Mouse (Mus musculus) bone marrow macrophage, adult 2 months (primary cell): ENCODE data around the gene Hepacam2. TPM values are rescaled to one million over a fixed set of nuclear protein-coding genes. Genes with fewer than 3 reads are reported as not detected.
A peak's percentile ranks its signal among the peaks of the same experiment; 100 is the strongest.

Source experiments
- H3K27ac ChIP-seq: 2 replicates; pipeline ENCODE4 v1.5.1; 2012; ENCODE audit warnings: low read depth, low read length; ENCODE audit not compliant: insufficient read depth
- H3K4me1 ChIP-seq: 2 replicates; pipeline ENCODE4 v1.6.1; 2012; ENCODE audit warnings: low read length; ENCODE audit not compliant: control insufficient read depth, insufficient read depth
- H3K4me3 ChIP-seq: 2 replicates; pipeline ENCODE4 v1.5.1; 2012; ENCODE audit warnings: mild to moderate bottlenecking, low read length, moderate library complexity; ENCODE audit not compliant: insufficient read depth
- CTCF ChIP-seq: IDR thresholded peaks from 2 replicates; pipeline ENCODE4 v1.5.1; 2012; ENCODE audit warnings: low read depth, mild to moderate bottlenecking, low read length, moderate library complexity
- POLR2A ChIP-seq: IDR thresholded peaks from 2 replicates; pipeline ENCODE4 v1.6.1; 2012; ENCODE audit warnings: mild to moderate bottlenecking, low read depth, low read length, borderline replicate concordance
- polyA plus RNA-seq: library from polyadenylated mRNA; stranded (reverse); fragments of >200 nt; gene quantifications from 2 replicates; pipeline ENCODE4 v1.2.4, GENCODE M21; 2012; ENCODE audit not compliant: missing spikeins, insufficient read depth, insufficient read length

The Hepacam2 gene
- 0.74 and 0.83 TPM in 2 replicates for polyA plus RNA-seq

DNA sequence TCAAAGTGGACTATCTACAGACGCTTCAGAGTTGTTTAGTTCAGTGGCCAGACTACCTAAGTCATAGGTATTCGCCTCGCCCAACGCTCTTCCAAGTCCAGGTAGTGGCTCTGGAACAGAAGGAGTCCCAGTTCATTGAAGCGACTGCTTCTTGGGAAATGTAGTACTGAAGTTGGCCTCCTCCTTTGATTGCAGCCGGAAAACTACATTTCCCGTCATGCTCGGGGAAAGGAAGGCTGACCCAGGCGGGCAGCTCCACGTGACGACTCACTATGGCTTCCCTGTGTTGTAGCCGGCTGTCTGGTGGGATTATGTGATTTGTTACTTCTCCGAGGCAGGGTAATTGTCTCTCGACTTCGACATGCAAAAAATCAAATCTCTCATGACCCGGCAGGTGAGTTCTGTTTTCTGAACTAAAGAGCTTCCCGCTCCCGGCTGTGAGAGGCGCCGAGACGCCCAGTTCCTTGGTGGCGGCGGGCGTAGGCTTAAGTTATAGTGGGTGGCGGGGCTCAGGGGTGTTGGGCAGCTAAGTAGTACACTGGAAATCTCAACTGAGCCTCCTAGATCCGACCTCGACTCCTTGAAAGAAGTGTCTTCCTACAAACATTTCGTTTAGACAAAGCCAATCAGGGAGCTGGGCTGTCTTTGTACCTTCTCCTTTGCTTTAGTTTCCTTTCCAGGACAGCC lies at the start of gene Hepacam2, which contains the start of gene Vps50:
Gene Hepacam2 (minus strand): TSS at position 137 of the 687 bp plus-strand sequence.
Gene Vps50 (plus strand): TSS at position 221 of the 687 bp plus-strand sequence.
- peak within 1 kb of the TSS; percentile 26; the same call in 1 of the 2 replicates for H3K27ac ChIP-seq
- TF ChIP-seq POLR2A: no peak
- no peak for TF ChIP-seq CTCF
- H3K4me3 ChIP-seq: peak within 1 kb of the TSS; percentile 98
- peaks cover 17% of the 10 kb centered on the region for H3K4me1 ChIP-seq

DNA sequence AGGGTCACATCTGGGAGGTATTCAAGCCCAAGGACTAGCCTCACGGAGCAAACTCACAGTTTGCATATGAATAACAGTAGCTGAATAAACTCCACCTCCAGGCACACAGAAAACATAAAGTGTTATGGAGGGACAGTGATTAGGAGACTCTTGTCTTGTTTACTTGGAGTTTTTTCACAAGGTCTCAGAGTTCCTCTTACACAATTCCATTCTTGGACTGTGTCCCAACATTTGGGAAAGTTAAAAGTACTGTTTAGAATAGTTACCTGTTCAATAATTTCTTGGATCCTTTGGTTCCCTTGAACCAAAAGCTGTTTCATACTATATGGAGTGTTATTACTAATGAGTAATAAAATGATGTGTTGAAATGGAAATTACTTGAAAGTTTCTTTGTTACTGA lies 46.9 kb upstream of the Hepacam2 start:
- no peak overlapping the region for H3K27ac ChIP-seq
- TF ChIP-seq CTCF (no peak), POLR2A (no peak)
- H3K4me3 ChIP-seq: no peak overlapping the region
- H3K4me1 ChIP-seq: peaks cover 5% of the 10 kb centered on the region

DNA sequence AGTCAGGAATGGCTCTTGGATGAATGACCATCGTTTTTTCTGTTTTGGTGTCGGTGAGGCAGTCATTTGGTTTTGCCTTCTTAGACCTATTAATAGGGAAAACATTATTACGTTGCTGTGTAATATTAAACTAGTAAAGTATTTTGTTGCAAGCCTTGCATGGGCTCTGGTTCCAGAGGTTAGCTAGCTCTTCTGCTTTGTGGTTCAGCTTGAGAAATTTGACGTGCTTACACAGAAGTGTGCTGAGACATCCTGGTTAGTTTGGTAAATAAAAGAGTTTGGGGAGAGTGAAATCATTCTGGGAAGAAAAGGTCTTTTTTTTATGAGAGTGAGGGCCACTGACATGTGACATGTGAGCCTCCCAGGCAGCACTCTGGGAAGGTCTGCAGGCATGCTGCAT lies 45.8 kb upstream of the Hepacam2 start:
- H3K4me1 ChIP-seq: peaks cover 5% of the 10 kb centered on the region
- no peak overlapping the region for H3K4me3 ChIP-seq
- no peak for TF ChIP-seq CTCF
- TF ChIP-seq POLR2A: no peak
- H3K27ac ChIP-seq: no peak overlapping the region

DNA sequence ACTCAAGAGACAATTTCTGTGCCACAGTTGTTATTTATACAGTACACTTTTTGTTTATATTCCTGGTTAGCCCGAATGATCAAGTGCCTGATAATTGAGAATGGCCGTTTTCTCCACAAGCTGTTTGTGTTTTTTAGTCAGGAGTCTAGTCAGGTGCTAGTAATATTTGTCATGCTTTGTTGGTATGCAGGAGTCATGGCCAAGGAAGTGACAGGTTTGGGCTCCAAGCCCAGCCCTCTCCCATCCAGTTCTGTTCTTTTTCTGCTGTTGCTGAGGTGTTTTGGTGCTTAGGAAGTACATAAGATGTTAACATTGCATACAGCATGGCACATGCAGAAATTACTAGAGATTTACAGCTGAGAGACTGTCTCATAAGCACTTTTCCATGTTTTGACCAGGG lies 41.4 kb upstream of the Hepacam2 start:
- no peak overlapping the region for H3K4me3 ChIP-seq
- H3K27ac ChIP-seq: no peak overlapping the region
- TF ChIP-seq CTCF (no peak), POLR2A (no peak)
- peaks cover 8% of the 10 kb centered on the region for H3K4me1 ChIP-seq

DNA sequence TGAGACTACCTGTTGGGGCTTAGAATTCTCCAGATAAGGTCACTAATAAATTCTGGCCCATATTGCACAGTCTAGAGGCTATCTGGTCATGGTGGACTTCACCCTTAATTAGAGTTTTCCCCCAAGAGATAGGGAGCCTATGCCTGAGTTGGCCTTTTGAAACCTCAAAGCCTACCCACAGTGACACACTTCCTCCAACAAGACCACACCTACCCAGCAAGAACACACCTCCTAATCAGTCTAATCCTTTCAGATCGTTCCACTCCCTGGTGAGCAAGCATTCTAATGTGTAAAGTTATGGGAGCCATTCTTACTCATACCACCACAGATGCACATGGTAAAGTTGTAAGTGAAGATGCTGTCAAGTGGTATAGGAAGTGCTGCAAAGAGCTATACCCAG lies 38.0 kb upstream of the Hepacam2 start:
- Histone ChIP-seq H3K4me1 (peaks cover 7% of the 10 kb centered on the region; the same call in 1 of the 2 replicates), H3K4me3 (no peak overlapping the region), H3K27ac (no peak overlapping the region)
- TF ChIP-seq CTCF: no peak
- TF ChIP-seq POLR2A: no peak

DNA sequence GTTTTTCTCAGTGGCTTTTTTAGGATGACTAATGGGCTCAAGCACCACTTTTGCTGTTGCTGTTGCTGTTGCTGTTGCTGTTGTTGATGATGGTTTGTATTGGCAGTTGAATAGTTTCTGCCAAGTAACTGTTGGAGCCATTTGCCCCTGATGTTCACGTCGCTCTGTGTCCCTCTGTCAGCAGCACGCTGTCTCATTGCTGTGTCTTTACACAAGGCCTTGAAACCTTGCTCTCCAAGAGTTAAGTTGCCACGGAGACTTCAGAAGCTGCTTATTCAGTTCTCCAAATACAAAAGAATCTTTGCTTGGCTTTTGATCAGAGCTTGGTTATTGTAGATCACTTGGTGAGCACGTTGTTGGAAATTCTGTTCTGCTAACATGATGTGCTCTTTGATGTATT lies 33.3 kb upstream of the Hepacam2 start:
- H3K4me3 ChIP-seq: no peak overlapping the region
- TF ChIP-seq POLR2A (no peak), CTCF (no peak)
- no peak overlapping the region for H3K27ac ChIP-seq
- H3K4me1 ChIP-seq: peaks cover 4% of the 10 kb centered on the region; the same call in 1 of the 2 replicates

DNA sequence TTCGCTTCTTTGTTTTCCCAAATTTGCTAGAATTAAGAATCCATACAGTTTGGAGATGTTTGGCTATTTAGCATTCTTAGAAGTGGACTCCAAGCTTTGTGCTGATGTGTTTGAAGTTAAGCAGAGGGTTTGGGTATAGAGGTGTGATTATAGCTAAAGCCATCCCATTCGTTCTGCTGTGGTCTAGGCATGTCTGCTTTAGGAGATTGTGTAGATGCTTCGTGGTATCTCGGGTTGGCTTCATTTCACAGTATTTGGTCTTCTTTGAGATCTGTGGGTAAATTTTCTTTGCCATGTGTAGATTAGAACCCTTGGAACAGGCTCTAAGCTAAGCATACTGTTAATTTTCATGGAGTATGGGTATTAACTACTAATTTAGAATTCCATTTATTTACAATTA lies 30.1 kb upstream of the Hepacam2 start:
- no peak overlapping the region for H3K4me3 ChIP-seq
- H3K4me1 ChIP-seq: no peaks in the 10 kb centered on the region
- TF ChIP-seq CTCF (no peak), POLR2A (no peak)
- no peak overlapping the region for H3K27ac ChIP-seq

DNA sequence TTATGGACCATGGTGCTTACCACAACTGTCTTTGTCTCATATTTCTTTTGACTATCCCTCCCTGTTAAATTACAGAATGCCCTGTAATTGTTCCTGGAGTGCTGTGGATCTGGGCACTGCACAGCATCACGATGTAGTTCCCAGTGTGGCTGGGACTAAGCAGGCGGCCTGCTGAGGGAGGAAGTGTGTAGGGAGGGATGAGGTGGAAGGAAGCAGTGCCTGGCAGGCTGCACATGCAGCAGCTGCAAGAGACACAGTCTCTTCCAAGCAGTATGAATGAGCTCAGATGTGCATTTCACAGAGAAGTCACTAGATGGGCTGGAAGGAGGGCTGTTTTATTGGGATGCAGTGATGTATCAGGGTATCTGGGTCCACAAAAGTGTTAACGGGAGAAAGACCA lies 14.5 kb upstream of the Hepacam2 start:
- H3K27ac ChIP-seq: no peak overlapping the region
- H3K4me3 ChIP-seq: no peak overlapping the region
- no peak for TF ChIP-seq CTCF
- H3K4me1 ChIP-seq: peaks cover 25% of the 10 kb centered on the region

DNA sequence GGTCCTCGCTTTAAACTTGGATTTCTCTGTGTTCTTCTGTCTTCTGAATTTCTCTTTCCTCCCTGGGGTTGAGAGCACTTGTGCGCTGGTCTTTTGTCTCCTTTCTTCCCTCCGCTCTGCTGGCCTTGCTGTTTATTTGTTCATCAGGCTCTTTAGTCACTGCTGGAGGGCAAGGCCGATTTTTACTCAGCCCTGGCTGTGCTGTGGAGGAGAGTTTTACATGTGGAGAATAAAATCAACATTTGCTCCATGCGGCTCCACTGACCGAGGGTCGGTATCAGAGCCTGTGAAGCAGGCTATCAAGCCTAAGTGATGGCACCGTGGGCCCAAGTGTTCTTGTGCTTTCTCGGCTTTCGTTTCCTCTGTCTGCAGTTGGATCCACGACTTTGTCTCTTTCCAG lies 13.5 kb upstream of the Hepacam2 start:
- no peak for TF ChIP-seq CTCF
- TF ChIP-seq POLR2A: no peak
- H3K4me3 ChIP-seq: no peak overlapping the region
- no peak overlapping the region for H3K27ac ChIP-seq
- H3K4me1 ChIP-seq: peaks cover 25% of the 10 kb centered on the region

DNA sequence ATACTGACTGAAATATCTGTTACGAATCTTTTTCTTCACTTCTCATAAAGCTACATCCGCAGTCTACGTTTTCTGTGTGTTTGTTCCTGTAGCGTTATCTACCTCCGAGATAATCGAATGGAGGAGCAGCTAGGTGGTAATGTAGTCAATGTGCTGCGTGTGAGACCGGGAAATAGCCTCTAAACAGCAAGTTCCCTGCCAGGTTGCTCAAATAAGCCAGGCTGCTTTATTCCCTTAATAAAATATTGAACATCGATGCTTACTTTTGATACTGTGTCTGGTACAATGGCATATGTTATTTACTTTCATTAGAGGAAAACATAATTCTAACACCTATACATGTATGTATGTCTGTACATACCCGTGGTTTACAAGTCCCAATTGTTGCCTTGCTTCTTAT lies 13.0 kb upstream of the Hepacam2 start:
- Histone ChIP-seq H3K27ac (no peak overlapping the region), H3K4me3 (no peak overlapping the region), H3K4me1 (peaks cover 25% of the 10 kb centered on the region)
- TF ChIP-seq POLR2A (no peak), CTCF (no peak)
